Mouse (Mus musculus) right cerebral cortex, postnatal 10 days (tissue): ENCODE measurements at regions not wholly inside any gene's neighbourhood (a gene's known extent, or its start where the extent isn't known, plus 50 kb on each side); places are given as distances from the start of the nearest gene placed in this dataset.

ENCODE experiments used
- DNase-seq, 2 experiments: peaks; one replicate each; pipeline ENCODE4 v3.0.0; 2021; ENCODE audit warnings: low spot score in 2 of 2

GRCm38 (mm10) chr11:38938124-38938883, 1702.5 kb upstream of the Tenm2 start:
- peak in 1 of 2 experiments; percentile 18 for DNase-seq
